Mouse (Mus musculus): ENCODE data around the gene Ddx11. TPM values are rescaled to one million over a fixed set of nuclear protein-coding genes. Genes with fewer than 3 reads are reported as not detected.

Gene Ddx11
- total RNA-seq (2021): 1 to 10 TPM; 2.8 to 3.0 TPM
- long read RNA-seq, experiment 1, full-length matches to known transcripts: 1 of 3 reads
- long read RNA-seq, experiment 1, partial matches to known transcripts: 0 of 3 reads
- long read RNA-seq, experiment 1, other reads (novel, unspliced or antisense): 2 of 3 reads
- long read RNA-seq, experiment 2, partial matches to known transcripts: 0 of 1 reads
- long read RNA-seq, experiment 2, other reads (novel, unspliced or antisense): 1 of 1 reads

GRCm38 (mm10) chr17:66123066-66123815 is at the start of gene Ddx11:
Ddx11 (plus strand) TSS chr17:66123520.
- DNase-seq (ENCODE audit: low spot score in 2 of 2): peak; percentile 89 to 93
- intact Hi-C loops (cut with DNase I): no loop called here

GRCm38 (mm10) chr17:66073971-66074370 is 49.3 kb upstream of the Ddx11 start:
- DNase-seq (ENCODE audit: low spot score in 2 of 2): no peak
- intact Hi-C loops (cut with DNase I): loop anchor here (10.0 kb wide), 1 partner anchor 209 kb away; no protein-coding TSS in a partner anchor

- no peak for DNase-seq (ENCODE audit: low spot score in 2 of 2)
- intact Hi-C loops (cut with DNase I): loop anchor here (10.0 kb wide), 1 partner anchor 211 kb away; no protein-coding TSS in a partner anchor
These were observed 47.5 kb upstream of the Ddx11 start for GRCm38 (mm10) chr17:66075827-66076173.

GRCm38 (mm10) chr17:66076174-66076927 is 47.0 kb upstream of the Ddx11 start:
- intact Hi-C loops (cut with DNase I): loop anchor here (10.0 kb wide), 1 partner anchor 212 kb away; no protein-coding TSS in a partner anchor

GRCm38 (mm10) chr17:66076934-66077333 is 46.4 kb upstream of the Ddx11 start, which contains the start of gene Ankrd12:
Ankrd12 (minus strand) TSS chr17:66077089.
- intact Hi-C loops (cut with DNase I): loop anchor here (10.0 kb wide), 1 partner anchor 212 kb away; no protein-coding TSS in a partner anchor
- peak; percentile 96 to 97 for DNase-seq (ENCODE audit: low spot score in 2 of 2)

More at GRCm38 (mm10) chr17:66076174-66076927, 47.0 kb upstream of the Ddx11 start:
- peak; percentile 30 to 53 for DNase-seq (ENCODE audit: low spot score in 2 of 2)

- intact Hi-C loops (cut with DNase I): loop anchor here (10.0 kb wide), 1 partner anchor 213 kb away; no protein-coding TSS in a partner anchor
- DNase-seq (ENCODE audit: low spot score in 2 of 2): no peak
These were observed 45.9 kb upstream of the Ddx11 start for GRCm38 (mm10) chr17:66077437-66077850.

- intact Hi-C loops (cut with DNase I): no loop called here
- DNase-seq (ENCODE audit: low spot score in 2 of 2): no peak
These were observed 38.8 kb upstream of the Ddx11 start for GRCm38 (mm10) chr17:66084486-66084885.

GRCm38 (mm10) chr17:66085038-66085437 is 38.3 kb upstream of the Ddx11 start:
- DNase-seq (ENCODE audit: low spot score in 2 of 2): no peak
- intact Hi-C loops (cut with DNase I): no loop called here

GRCm38 (mm10) chr17:66090251-66090650 is 33.1 kb upstream of the Ddx11 start:
- DNase-seq (ENCODE audit: low spot score in 2 of 2): no peak
- intact Hi-C loops (cut with DNase I): no loop called here

GRCm38 (mm10) chr17:66091392-66091791 is 31.9 kb upstream of the Ddx11 start:
- intact Hi-C loops (cut with DNase I): no loop called here
- no peak for DNase-seq (ENCODE audit: low spot score in 2 of 2)

GRCm38 (mm10) chr17:66092065-66092464 is 31.3 kb upstream of the Ddx11 start:
- no peak for DNase-seq (ENCODE audit: low spot score in 2 of 2)
- intact Hi-C loops (cut with DNase I): no loop called here

- no peak for DNase-seq (ENCODE audit: low spot score in 2 of 2)
- intact Hi-C loops (cut with DNase I): no loop called here
These were observed 30.7 kb upstream of the Ddx11 start for GRCm38 (mm10) chr17:66092664-66093063.

GRCm38 (mm10) chr17:66100566-66101379 is 22.5 kb upstream of the Ddx11 start:
- intact Hi-C loops (cut with DNase I): loop anchor here (10.0 kb wide), 2 partner anchors 146 to 486 kb away; partner anchors contain the start of genes Twsg1 and Vapa
- no peak for DNase-seq (ENCODE audit: low spot score in 2 of 2)

- intact Hi-C loops (cut with DNase I): loop anchor here (10.0 kb wide), 2 partner anchors 147 to 487 kb away; partner anchors contain the start of genes Twsg1 and Vapa
- peak; percentile 91 to 92 for DNase-seq (ENCODE audit: low spot score in 2 of 2)
These were observed 21.7 kb upstream of the Ddx11 start, which contains the start of gene Ndufv2 for GRCm38 (mm10) chr17:66101380-66102330. Ndufv2 (minus strand) TSS chr17:66101559.

- no peak for DNase-seq (ENCODE audit: low spot score in 2 of 2)
- intact Hi-C loops (cut with DNase I): loop anchor here (10.0 kb wide), 2 partner anchors 149 to 489 kb away; partner anchors contain the start of genes Twsg1 and Vapa
These were observed 19.2 kb upstream of the Ddx11 start for GRCm38 (mm10) chr17:66104076-66104475.

GRCm38 (mm10) chr17:66106601-66107267 is 16.6 kb upstream of the Ddx11 start:
- peak; percentile 62 to 63 for DNase-seq (ENCODE audit: low spot score in 2 of 2)
- intact Hi-C loops (cut with DNase I): loop anchor here (5.0 to 10.0 kb wide), 3 partner anchors 152 to 492 kb away; partner anchors contain the start of genes Twsg1 and Vapa

GRCm38 (mm10) chr17:66107466-66107865 is 15.9 kb upstream of the Ddx11 start:
- intact Hi-C loops (cut with DNase I): loop anchor here (5.0 to 10.0 kb wide), 3 partner anchors 153 to 493 kb away; partner anchors contain the start of genes Twsg1 and Vapa
- no peak for DNase-seq (ENCODE audit: low spot score in 2 of 2)
